Mouse (Mus musculus): Measurements from ENCODE around the gene Use1. TPM values are rescaled to one million over a fixed set of nuclear protein-coding genes. Genes with fewer than 3 reads are reported as not detected.

Gene Use1
- total RNA-seq, 1 experiment = 112 TPM

- DNase-seq (ENCODE audit: low read depth, low spot score) = no peak
- Histone ChIP-seq H3K4me3 (ENCODE audit: insufficient read depth in 1 of 2, low read depth in 1 of 2, low read length in 2 of 2, poor library complexity in 1 of 2, severe bottlenecking in 1 of 2) (no peak overlapping the region), H3K4me1 (ENCODE audit: control insufficient read depth in 2 of 2, insufficient read depth in 2 of 2, low read length in 2 of 2, poor library complexity in 1 of 2) (peaks cover 4 to 20% of the 10 kb centered on the region in 2 experiments; a peak in 3 of 4 replicates), H3K9me3 (ENCODE audit: control insufficient read depth, insufficient read depth, low read depth, low read length) (no peaks in the 10 kb centered on the region), H3K36me3 (ENCODE audit: control insufficient read depth, insufficient read depth, low read length, poor library complexity, severe bottlenecking) (peaks cover 30% of the 10 kb centered on the region), H3K27ac (ENCODE audit: insufficient read depth, low read depth, low read length, poor library complexity, severe bottlenecking) (no peak overlapping the region), H3K9ac (ENCODE audit: insufficient read depth, low read depth, low read length, poor library complexity, severe bottlenecking) (no peak overlapping the region)
- in situ Hi-C loops (cut with MboI; ENCODE audit: low sequenced_read_pairs in 2 of 2, unreplicated experiment in 2 of 2) = no loop called here
- TF ChIP-seq HCFC1 (IDR thresholded peaks at IDR 0.05; ENCODE audit: borderline replicate concordance, insufficient read depth, low read length) (no peak), MAFK (IDR thresholded peaks at IDR 0.05; ENCODE audit: insufficient read depth, low read depth, low read length) (no peak), ZNF384 (IDR thresholded peaks at IDR 0.05; ENCODE audit: low read depth, low read length) (no peak), ZC3H11A (IDR thresholded peaks at IDR 0.05; ENCODE audit: borderline replicate concordance, low read depth, low read length) (no peak), CHD2 (IDR thresholded peaks at IDR 0.05; ENCODE audit: low read depth, low read length) (no peak)
These were observed 35.9 kb downstream of the Use1 start for GRCm38 (mm10) chr8:71402446-71402964.

- H3K4me3 ChIP-seq (ENCODE audit: insufficient read depth in 1 of 2, low read depth in 1 of 2, low read length in 2 of 2, poor library complexity in 1 of 2, severe bottlenecking in 1 of 2) = no peak overlapping the region
- H3K9ac ChIP-seq (ENCODE audit: insufficient read depth, low read depth, low read length, poor library complexity, severe bottlenecking) = no peak overlapping the region
- H3K9me3 ChIP-seq (ENCODE audit: control insufficient read depth, insufficient read depth, low read depth, low read length) = no peaks in the 10 kb centered on the region
- H3K36me3 ChIP-seq (ENCODE audit: control insufficient read depth, insufficient read depth, low read length, poor library complexity, severe bottlenecking) = peaks cover 36% of the 10 kb centered on the region
- in situ Hi-C loops (cut with MboI; ENCODE audit: low sequenced_read_pairs in 2 of 2, unreplicated experiment in 2 of 2) = no loop called here
- TF ChIP-seq MAFK (IDR thresholded peaks at IDR 0.05; ENCODE audit: insufficient read depth, low read depth, low read length) (no peak), HCFC1 (IDR thresholded peaks at IDR 0.05; ENCODE audit: borderline replicate concordance, insufficient read depth, low read length) (no peak), ZNF384 (IDR thresholded peaks at IDR 0.05; ENCODE audit: low read depth, low read length) (no peak), CHD2 (IDR thresholded peaks at IDR 0.05; ENCODE audit: low read depth, low read length) (no peak), ZC3H11A (IDR thresholded peaks at IDR 0.05; ENCODE audit: borderline replicate concordance, low read depth, low read length) (no peak)
- no peak overlapping the region for H3K27ac ChIP-seq (ENCODE audit: insufficient read depth, low read depth, low read length, poor library complexity, severe bottlenecking)
- DNase-seq (ENCODE audit: low read depth, low spot score) = no peak
- peaks cover 4 to 17% of the 10 kb centered on the region in 2 experiments; a peak in 3 of 4 replicates for H3K4me1 ChIP-seq (ENCODE audit: control insufficient read depth in 2 of 2, insufficient read depth in 2 of 2, low read length in 2 of 2, poor library complexity in 1 of 2)
These were observed 36.6 kb downstream of the Use1 start for GRCm38 (mm10) chr8:71403107-71403885.

GRCm38 (mm10) chr8:71404011-71404410, 37.4 kb downstream of the Use1 start:
- no peak for DNase-seq (ENCODE audit: low read depth, low spot score)
- TF ChIP-seq MAFK (IDR thresholded peaks at IDR 0.05; ENCODE audit: insufficient read depth, low read depth, low read length) (no peak), CHD2 (IDR thresholded peaks at IDR 0.05; ENCODE audit: low read depth, low read length) (no peak)
- peaks cover 4 to 17% of the 10 kb centered on the region in 2 experiments; a peak in 3 of 4 replicates for H3K4me1 ChIP-seq (ENCODE audit: control insufficient read depth in 2 of 2, insufficient read depth in 2 of 2, low read length in 2 of 2, poor library complexity in 1 of 2)

GRCm38 (mm10) chr8:71404951-71405351, 38.3 kb downstream of the Use1 start:
- no peak overlapping the region for H3K27ac ChIP-seq (ENCODE audit: insufficient read depth, low read depth, low read length, poor library complexity, severe bottlenecking)
- peaks cover 4 to 15% of the 10 kb centered on the region in 2 experiments; a peak in 3 of 4 replicates for H3K4me1 ChIP-seq (ENCODE audit: control insufficient read depth in 2 of 2, insufficient read depth in 2 of 2, low read length in 2 of 2, poor library complexity in 1 of 2)
- H3K9me3 ChIP-seq (ENCODE audit: control insufficient read depth, insufficient read depth, low read depth, low read length) = no peaks in the 10 kb centered on the region
- no peak for TF ChIP-seq ZC3H11A (IDR thresholded peaks at IDR 0.05; ENCODE audit: borderline replicate concordance, low read depth, low read length)
- TF ChIP-seq HCFC1 (IDR thresholded peaks at IDR 0.05; ENCODE audit: borderline replicate concordance, insufficient read depth, low read length) = no peak
- peak; percentile 72 for TF ChIP-seq MAFK (IDR thresholded peaks at IDR 0.05; ENCODE audit: insufficient read depth, low read depth, low read length)
- TF ChIP-seq ZNF384 (IDR thresholded peaks at IDR 0.05; ENCODE audit: low read depth, low read length) = no peak
- no peak for TF ChIP-seq CHD2 (IDR thresholded peaks at IDR 0.05; ENCODE audit: low read depth, low read length)
- H3K36me3 ChIP-seq (ENCODE audit: control insufficient read depth, insufficient read depth, low read length, poor library complexity, severe bottlenecking) = peaks cover 41% of the 10 kb centered on the region
- no peak for DNase-seq (ENCODE audit: low read depth, low spot score)
- in situ Hi-C loops (cut with MboI; ENCODE audit: low sequenced_read_pairs in 2 of 2, unreplicated experiment in 2 of 2) = no loop called here
- peak overlapping the region; percentile 74 for H3K9ac ChIP-seq (ENCODE audit: insufficient read depth, low read depth, low read length, poor library complexity, severe bottlenecking)
- peak overlapping the region; percentile 70 to 84 for H3K4me3 ChIP-seq (ENCODE audit: insufficient read depth in 1 of 2, low read depth in 1 of 2, low read length in 2 of 2, poor library complexity in 1 of 2, severe bottlenecking in 1 of 2)

More at GRCm38 (mm10) chr8:71404011-71404410, 37.4 kb downstream of the Use1 start:
- H3K27ac ChIP-seq (ENCODE audit: insufficient read depth, low read depth, low read length, poor library complexity, severe bottlenecking) = no peak overlapping the region
- no peaks in the 10 kb centered on the region for H3K9me3 ChIP-seq (ENCODE audit: control insufficient read depth, insufficient read depth, low read depth, low read length)
- no peak overlapping the region for H3K9ac ChIP-seq (ENCODE audit: insufficient read depth, low read depth, low read length, poor library complexity, severe bottlenecking)
- H3K4me3 ChIP-seq (ENCODE audit: insufficient read depth in 1 of 2, low read depth in 1 of 2, low read length in 2 of 2, poor library complexity in 1 of 2, severe bottlenecking in 1 of 2) = no peak overlapping the region
- in situ Hi-C loops (cut with MboI; ENCODE audit: low sequenced_read_pairs in 2 of 2, unreplicated experiment in 2 of 2) = no loop called here
- peaks cover 39% of the 10 kb centered on the region for H3K36me3 ChIP-seq (ENCODE audit: control insufficient read depth, insufficient read depth, low read length, poor library complexity, severe bottlenecking)
